Mouse (Mus musculus) testis, adult 2 months (tissue): ENCODE measurements at regions not wholly inside any gene's neighbourhood (a gene's known extent, or its start where the extent isn't known, plus 50 kb on each side); places are given as distances from the start of the nearest gene placed in this dataset.

Experiments used
- CTCF ChIP-seq: fragments of 200-500 bp; IDR thresholded peaks from 2 replicates; pipeline ENCODE4 v1.5.1; 2012; ENCODE audit warnings: low read depth, mild to moderate bottlenecking, inconsistent platforms, low read length, moderate library complexity; ENCODE audit not compliant: control insufficient read depth, insufficient read depth, insufficient replicate concordance
- POLR2A ChIP-seq: fragments of 200-500 bp; IDR thresholded peaks from 2 replicates; pipeline ENCODE4 v1.6.1; 2012; ENCODE audit warnings: low read depth, mild to moderate bottlenecking, inconsistent platforms, low read length, moderate library complexity; ENCODE audit not compliant: control insufficient read depth

GRCm38 (mm10) chr7:113107965-113108364 is 99.3 kb upstream of the Arntl start:
- TF ChIP-seq POLR2A (no peak), CTCF (no peak)
